Mouse (Mus musculus) heart, adult 2 months (tissue): ENCODE measurements around the gene Commd6. TPM values are rescaled to one million over a fixed set of nuclear protein-coding genes. Genes with fewer than 3 reads are reported as not detected.

Experiments used
- DNase-seq, 2 experiments: peaks; one replicate each; pipeline ENCODE4 v3.0.0; 2021
- H3K27ac ChIP-seq: fragments of 200-600 bp; 2 replicates; pipeline ENCODE4 v1.8.1; 2022
- H3K27me3 ChIP-seq: fragments of 200-500 bp; 2 replicates; pipeline ENCODE4 v1.6.1; 2012; ENCODE audit warnings: mild to moderate bottlenecking, low read length, inconsistent platforms, mixed read lengths; ENCODE audit not compliant: control insufficient read depth, insufficient read depth
- H3K36me3 ChIP-seq: fragments of 200-500 bp; 2 replicates; pipeline ENCODE4 v1.6.1; 2012; ENCODE audit warnings: low read length, inconsistent platforms; ENCODE audit not compliant: control insufficient read depth, insufficient read depth
- H3K4me1 ChIP-seq: fragments of 200-500 bp; 2 replicates; pipeline ENCODE4 v1.6.1; 2011; ENCODE audit warnings: low read length; ENCODE audit not compliant: control insufficient read depth, insufficient read depth
- H3K4me3 ChIP-seq: fragments of 200-600 bp; 2 replicates; pipeline ENCODE4 v1.8.1; 2022
- H3K79me2 ChIP-seq: fragments of 200-500 bp; replicated peaks from 2 replicates; pipeline ENCODE4 v1.6.1; 2012; ENCODE audit warnings: mild to moderate bottlenecking, inconsistent platforms, low read length, moderate library complexity, mixed read lengths; ENCODE audit not compliant: control insufficient read depth, insufficient read depth
- H3K9ac ChIP-seq: fragments of 200-500 bp; 2 replicates; pipeline ENCODE4 v1.6.1; 2012; ENCODE audit warnings: low read depth, mild to moderate bottlenecking, control low read depth, inconsistent platforms, low read length, mixed read lengths
- CTCF ChIP-seq: fragments of 200-600 bp; IDR thresholded peaks from 2 replicates; pipeline ENCODE4 v1.8.1; 2022; ENCODE audit warnings: antibody characterized with exemption, mild to moderate bottlenecking, moderate library complexity
- EP300 ChIP-seq: fragments of 200-500 bp; IDR thresholded peaks from 2 replicates; pipeline ENCODE4 v1.6.1; 2011; ENCODE audit warnings: low read depth, low read length, control low read depth; ENCODE audit not compliant: insufficient read depth
- POLR2A ChIP-seq: fragments of 200-500 bp; IDR thresholded peaks from 2 replicates; pipeline ENCODE4 v1.6.1; 2011; ENCODE audit warnings: mild to moderate bottlenecking, low read depth, low read length, control low read depth; ENCODE audit not compliant: insufficient read depth
- WGBS: fragments of 180-500 bp; shearing (Covaris S2); methylation state at CpG from one replicate; pipeline ENCODE4 v1.1.7; 2018; 5-methylcytosine and 5-hydroxymethylcytosine counted together
- intact Hi-C: fragments of 180-260 bp; cut with DNase I; formaldehyde crosslinking; loops from one replicate; pipeline ENCODE4 v1.15.1; 2025
- polyA plus RNA-seq: library from polyadenylated mRNA; depleted of rRNA; stranded (reverse); fragments of >200 nt; gene quantifications from 2 replicates; pipeline ENCODE4 v1.2.3, GENCODE M21; 2012; rRNA removed
- total RNA-seq, 2 experiments: library from RNA; stranded (reverse); gene quantifications; 2 replicates each; pipeline ENCODE4 v1.2.3; 2021

Gene Commd6
- total and polyA plus RNA-seq, 3 experiments, result 14.4 to 33.6 (median 24.8) TPM

DNA sequence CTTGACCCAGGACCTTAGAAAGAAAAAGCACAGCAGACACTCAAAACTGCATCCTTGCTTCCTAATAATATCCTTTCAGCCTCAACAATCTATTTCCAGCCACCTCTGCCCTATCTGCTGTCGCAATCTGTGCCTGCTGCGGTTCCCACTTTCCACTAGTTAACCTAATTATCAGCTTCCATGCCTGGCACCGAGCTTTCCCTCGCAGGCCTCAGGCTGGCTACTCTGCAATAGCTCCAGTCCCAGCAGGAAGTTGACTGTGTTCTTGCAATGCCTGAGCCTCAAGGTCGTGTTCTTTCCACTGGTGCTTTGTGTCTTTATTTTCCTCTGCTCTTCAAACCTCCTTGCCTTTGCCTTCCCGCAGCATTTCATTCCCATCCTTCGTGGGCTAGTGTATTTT lies 54.4 kb downstream of the Commd6 start:
- no peaks in the 10 kb centered on the region; the same call in none of the 2 replicates for H3K36me3 ChIP-seq
- no peak overlapping the region for H3K4me3 ChIP-seq
- 41% methylated on average over 7 of the region's 7 CpGs for WGBS
- H3K79me2 ChIP-seq, result peaks cover 1% of the 10 kb centered on the region; the same call in 1 of the 2 replicates
- intact Hi-C loops, result loop anchor here (5.0 kb wide), 1 partner anchor 44 kb away; no protein-coding TSS in a partner anchor
- TF ChIP-seq CTCF (no peak), POLR2A (no peak), EP300 (no peak)
- H3K27me3 ChIP-seq, result no peaks in the 10 kb centered on the region
- peak overlapping the region; percentile 54 for H3K27ac ChIP-seq
- H3K9ac ChIP-seq, result no peak overlapping the region
- peak in 1 of 2 experiments; percentile 45 for DNase-seq
- H3K4me1 ChIP-seq, result peaks cover 7% of the 10 kb centered on the region

Other genes starting within 250 kb of the Commd6 start
- 10 to 100 TPM; 84.1 to 90.6 TPM for gene Tbc1d4, start 31.5 kb downstream of the Commd6 start, total RNA-seq
- gene Tbc1d4, start 31.5 kb downstream of the Commd6 start, polyA plus RNA-seq, result 33.2 and 56.4 TPM in 2 replicates
- gene Uchl3, start 13.3 kb upstream of the Commd6 start, total RNA-seq, result 10 to 100 TPM; 29.9 to 35.0 TPM
- gene Uchl3, start 13.3 kb upstream of the Commd6 start, polyA plus RNA-seq, result 18.5 and 26.9 TPM in 2 replicates
- gene Gm9922, start 89.1 kb upstream of the Commd6 start, total RNA-seq, result under 1 TPM in 1 of 2 experiments, not detected in 1; 0.89 TPM
- gene Gm9922, start 89.1 kb upstream of the Commd6 start, polyA plus RNA-seq, result 1.00 and 2.7 TPM in 2 replicates
- 100 to 1,000 TPM; 336 to 412 TPM for gene Lmo7, start 89.3 kb upstream of the Commd6 start, total RNA-seq
- 165 and 237 TPM in 2 replicates for gene Lmo7, start 89.3 kb upstream of the Commd6 start, polyA plus RNA-seq